Mouse (Mus musculus) midbrain, embryonic 16.5 days (tissue): ENCODE results near the gene Art3. TPM values are rescaled to one million over a fixed set of nuclear protein-coding genes. Genes with fewer than 3 reads are reported as not detected.

Experiments used
- ATAC-seq: fragments of 200-750 bp; cut with Nextera tagmentation; 2 replicates; pipeline ENCODE4 v1.8.0; 2017; ENCODE audit warnings: moderate TSS enrichment
- H3K27ac ChIP-seq: fragments of 300-500 bp; sonication (generic); 2 replicates; pipeline ENCODE4 v1.5.1; 2014; ENCODE audit warnings: mild to moderate bottlenecking, low read length, mixed read lengths
- H3K27me3 ChIP-seq: fragments of 300-500 bp; sonication (generic); 2 replicates; pipeline ENCODE4 v1.6.1; 2014; ENCODE audit warnings: low read depth, low read length, mixed read lengths; ENCODE audit not compliant: control insufficient read depth, insufficient read depth
- H3K36me3 ChIP-seq: fragments of 300-500 bp; sonication (generic); 2 replicates; pipeline ENCODE4 v1.6.1; 2014; ENCODE audit warnings: mild to moderate bottlenecking, low read length, moderate library complexity, mixed read lengths; ENCODE audit not compliant: control insufficient read depth, insufficient read depth
- H3K4me1 ChIP-seq: fragments of 300-500 bp; sonication (generic); 2 replicates; pipeline ENCODE4 v1.6.1; 2014; ENCODE audit warnings: mild to moderate bottlenecking, low read length, mixed read lengths; ENCODE audit not compliant: control insufficient read depth, insufficient read depth
- H3K4me2 ChIP-seq: fragments of 300-500 bp; sonication (generic); 2 replicates; pipeline ENCODE4 v1.6.1; 2014; ENCODE audit warnings: mild to moderate bottlenecking, low read length, mixed read lengths
- H3K4me3 ChIP-seq: fragments of 300-500 bp; sonication (generic); 2 replicates; pipeline ENCODE4 v1.5.1; 2014; ENCODE audit warnings: low read depth, mild to moderate bottlenecking, low read length, moderate library complexity, mixed read lengths
- H3K9ac ChIP-seq: fragments of 300-500 bp; sonication (generic); 2 replicates; pipeline ENCODE4 v1.6.1; 2014; ENCODE audit warnings: low read depth, low read length, mixed read lengths
- H3K9me3 ChIP-seq: fragments of 300-500 bp; sonication (generic); replicated peaks from 2 replicates; pipeline ENCODE4 v1.6.1; 2014; ENCODE audit warnings: mild to moderate bottlenecking, low read length, mixed read lengths; ENCODE audit not compliant: control insufficient read depth, poor library complexity, severe bottlenecking
- WGBS: fragments of 180-500 bp; shearing (Covaris S2); extraction: QIAGEN DNeasy Blood & Tissue Kit; methylation state at CpG from one replicate; pipeline ENCODE4 v1.1.7; 2014; 5-methylcytosine and 5-hydroxymethylcytosine counted together
- polyA plus RNA-seq: library from polyadenylated mRNA; unstranded; fragments of >200 nt; fragmentation: Nextera tagmentation; extraction: Ambion mirVana; gene quantifications from 2 replicates; pipeline ENCODE4 v1.2.1, GENCODE M21; 2015

Art3 gene
- polyA plus RNA-seq, 1 experiment from 2014 or later: 4.3 TPM

DNA sequence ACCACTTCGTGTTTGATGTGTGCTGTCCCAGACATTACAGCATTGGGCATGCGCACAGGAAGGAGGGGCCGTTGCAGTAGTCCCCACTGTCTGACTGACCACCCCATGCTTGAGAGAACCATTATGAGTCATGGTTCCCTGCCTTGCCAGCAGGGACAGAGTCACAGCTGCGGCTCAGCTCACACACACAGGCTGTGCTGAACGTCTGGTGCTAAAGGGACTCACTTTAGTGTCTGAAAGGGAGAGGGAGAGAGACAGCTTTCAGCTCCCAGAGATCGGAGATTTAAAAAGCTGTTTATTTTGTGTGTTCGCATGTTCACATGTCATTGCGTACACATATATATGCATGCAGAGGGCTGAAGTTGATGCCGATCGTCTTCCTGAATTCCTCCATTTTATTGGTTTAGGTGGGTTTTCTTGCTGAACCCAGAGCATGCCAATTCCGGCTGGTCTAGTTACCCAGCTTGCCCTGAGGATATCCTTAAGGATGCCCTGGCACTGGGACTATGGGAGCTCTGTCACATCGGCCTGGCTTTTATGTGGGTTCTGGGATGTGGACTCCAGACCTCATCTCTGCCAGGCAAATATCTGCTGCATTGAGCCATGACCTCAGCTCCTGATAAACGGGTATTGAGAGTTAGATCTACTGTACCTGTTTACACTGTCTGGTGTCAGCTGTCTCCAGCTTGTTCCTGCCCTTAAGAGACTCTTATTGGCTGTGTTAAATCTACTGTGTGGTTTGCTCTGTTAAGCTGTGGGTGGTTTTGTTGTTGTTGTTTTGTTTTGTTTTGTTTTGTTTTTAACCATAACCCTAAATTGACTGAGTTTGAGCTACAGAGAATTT is 37.7 kb downstream of the Art3 start:
- ATAC-seq: peak; percentile 78; the same call in 1 of the 2 replicates
- H3K4me2 ChIP-seq: no peak overlapping the region
- H3K27me3 ChIP-seq: no peaks in the 10 kb centered on the region
- no peaks in the 10 kb centered on the region for H3K4me1 ChIP-seq
- H3K36me3 ChIP-seq: no peaks in the 10 kb centered on the region
- no peaks in the 10 kb centered on the region for H3K9me3 ChIP-seq
- H3K27ac ChIP-seq: no peak overlapping the region
- no peak overlapping the region for H3K4me3 ChIP-seq
- 66% methylated on average over 13 of the region's 13 CpGs for WGBS
- no peak overlapping the region for H3K9ac ChIP-seq

GRCm38 (mm10) chr5:92370392-92370791 is 38.8 kb downstream of the Art3 start:
- 85% methylated on average over 6 of the region's 6 CpGs for WGBS
- Histone ChIP-seq H3K9me3 (no peaks in the 10 kb centered on the region), H3K27ac (no peak overlapping the region), H3K9ac (no peak overlapping the region), H3K4me2 (no peak overlapping the region), H3K4me1 (no peaks in the 10 kb centered on the region), H3K36me3 (no peaks in the 10 kb centered on the region), H3K4me3 (no peak overlapping the region), H3K27me3 (no peaks in the 10 kb centered on the region)
- no peak for ATAC-seq

DNA sequence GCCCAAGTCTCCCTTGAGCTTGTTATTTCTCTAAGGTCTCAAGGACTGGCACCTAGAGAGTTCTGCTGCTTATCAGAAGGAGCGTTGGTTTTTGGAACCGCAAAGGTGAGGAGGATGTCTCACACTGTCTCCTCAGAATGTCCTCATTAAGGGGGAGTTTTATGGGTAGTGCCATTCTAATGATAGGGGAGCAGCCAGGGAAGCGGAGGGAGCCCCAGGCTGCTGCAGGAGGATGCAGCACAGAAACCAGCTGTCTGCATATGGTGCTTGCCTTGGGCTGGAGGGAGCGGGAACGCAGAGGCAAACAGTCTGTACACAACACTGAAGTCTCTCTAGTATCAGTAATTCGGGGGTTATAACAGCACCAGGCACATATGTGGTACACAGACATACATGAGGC is 39.3 kb downstream of the Art3 start:
- no peaks in the 10 kb centered on the region for H3K36me3 ChIP-seq
- no peak overlapping the region for H3K4me2 ChIP-seq
- 78% methylated on average over 6 of the region's 6 CpGs for WGBS
- no peaks in the 10 kb centered on the region for H3K9me3 ChIP-seq
- no peaks in the 10 kb centered on the region for H3K4me1 ChIP-seq
- no peak overlapping the region for H3K9ac ChIP-seq
- no peaks in the 10 kb centered on the region for H3K27me3 ChIP-seq
- H3K4me3 ChIP-seq: no peak overlapping the region
- no peak overlapping the region for H3K27ac ChIP-seq
- ATAC-seq: no peak

DNA sequence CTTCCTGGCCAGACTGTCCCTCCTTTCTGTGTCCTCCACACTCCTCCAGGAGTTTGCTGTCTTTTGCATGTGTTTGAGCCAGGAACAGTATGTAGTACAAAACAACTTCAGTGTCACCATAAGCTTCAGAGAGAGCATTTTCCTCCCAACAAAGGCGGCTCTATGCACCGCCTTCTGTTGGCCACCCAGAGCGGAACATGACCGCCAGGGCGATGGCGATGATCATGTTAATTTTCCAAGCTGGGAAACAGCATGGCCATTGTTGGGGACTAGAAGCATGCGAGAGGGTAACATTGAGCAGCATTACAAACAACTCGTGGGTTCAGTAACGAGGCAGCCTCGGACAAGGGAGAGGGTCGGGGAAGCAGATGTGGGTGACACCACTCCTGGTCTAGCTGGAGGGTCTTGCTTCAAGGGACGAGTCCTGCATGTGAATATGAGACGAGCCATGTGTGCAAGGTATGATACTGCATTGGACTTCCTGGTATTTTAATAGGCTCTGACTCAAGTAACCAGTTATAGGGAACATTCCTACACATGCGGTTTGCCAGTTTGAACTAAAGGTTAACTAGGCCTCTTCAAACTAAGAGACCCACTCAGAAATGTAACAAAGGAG is 39.8 kb downstream of the Art3 start:
- no peak overlapping the region for H3K4me3 ChIP-seq
- H3K27ac ChIP-seq: no peak overlapping the region

DNA sequence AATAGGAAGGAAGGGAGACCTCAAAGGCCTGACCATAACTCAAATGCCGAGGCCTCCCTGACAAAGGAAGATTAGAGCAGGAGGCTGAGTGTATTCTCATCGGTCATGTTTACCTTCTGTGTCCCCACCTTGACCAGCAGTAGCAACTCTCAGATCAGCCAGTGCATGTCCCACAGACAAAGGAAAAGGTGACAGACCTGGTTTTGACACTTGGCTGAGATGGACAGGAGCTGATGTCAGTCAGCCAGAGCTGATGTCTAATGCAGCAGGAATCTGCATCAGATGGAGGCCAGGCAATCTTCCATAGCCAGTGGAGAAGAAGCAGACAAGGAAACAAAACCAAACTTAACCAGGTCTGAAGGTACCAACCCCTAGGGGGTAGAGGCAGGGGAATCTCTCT is 41.0 kb downstream of the Art3 start:
- no peak overlapping the region for H3K4me3 ChIP-seq
- no peaks in the 10 kb centered on the region for H3K27me3 ChIP-seq
- WGBS: 79% methylated on average over 2 of the region's 2 CpGs
- H3K27ac ChIP-seq: no peak overlapping the region
- H3K4me2 ChIP-seq: no peak overlapping the region
- no peaks in the 10 kb centered on the region for H3K36me3 ChIP-seq
- no peaks in the 10 kb centered on the region for H3K4me1 ChIP-seq
- no peaks in the 10 kb centered on the region for H3K9me3 ChIP-seq
- no peak for ATAC-seq
- no peak overlapping the region for H3K9ac ChIP-seq

More for the DNA sequence above, 39.8 kb downstream of the Art3 start:
- Histone ChIP-seq H3K4me2 (no peak overlapping the region), H3K36me3 (no peaks in the 10 kb centered on the region), H3K27me3 (no peaks in the 10 kb centered on the region), H3K9me3 (no peaks in the 10 kb centered on the region), H3K4me1 (no peaks in the 10 kb centered on the region), H3K9ac (no peak overlapping the region)
- 70% methylated on average over 14 of the region's 14 CpGs for WGBS
- no peak for ATAC-seq

DNA sequence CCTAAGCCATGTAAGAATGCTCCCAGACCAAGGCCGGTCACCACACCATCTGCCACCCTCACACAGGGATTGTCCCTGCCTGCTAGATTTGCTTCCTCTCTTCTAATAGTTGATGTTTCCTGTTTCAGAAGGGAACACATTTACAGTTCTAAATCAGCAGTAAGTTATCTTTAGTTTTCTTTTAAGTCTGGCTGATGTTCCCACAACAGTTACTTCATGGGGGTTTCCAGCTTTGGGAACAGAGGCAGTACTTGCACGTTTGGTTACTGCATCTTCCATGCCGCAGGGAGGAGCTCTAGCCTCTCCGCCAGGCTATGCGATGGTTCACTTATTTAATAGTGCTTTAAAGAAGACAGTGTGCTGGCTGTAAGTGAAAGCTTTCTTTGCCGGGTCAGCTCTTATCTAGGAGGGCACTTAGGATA is 43.1 kb downstream of the Art3 start:
- Histone ChIP-seq H3K4me1 (no peaks in the 10 kb centered on the region), H3K4me2 (no peak overlapping the region), H3K9me3 (no peaks in the 10 kb centered on the region), H3K4me3 (no peak overlapping the region), H3K36me3 (no peaks in the 10 kb centered on the region), H3K27ac (no peak overlapping the region), H3K9ac (no peak overlapping the region), H3K27me3 (no peaks in the 10 kb centered on the region)
- ATAC-seq: no peak
- WGBS: 76% methylated on average over 6 of the region's 6 CpGs

DNA sequence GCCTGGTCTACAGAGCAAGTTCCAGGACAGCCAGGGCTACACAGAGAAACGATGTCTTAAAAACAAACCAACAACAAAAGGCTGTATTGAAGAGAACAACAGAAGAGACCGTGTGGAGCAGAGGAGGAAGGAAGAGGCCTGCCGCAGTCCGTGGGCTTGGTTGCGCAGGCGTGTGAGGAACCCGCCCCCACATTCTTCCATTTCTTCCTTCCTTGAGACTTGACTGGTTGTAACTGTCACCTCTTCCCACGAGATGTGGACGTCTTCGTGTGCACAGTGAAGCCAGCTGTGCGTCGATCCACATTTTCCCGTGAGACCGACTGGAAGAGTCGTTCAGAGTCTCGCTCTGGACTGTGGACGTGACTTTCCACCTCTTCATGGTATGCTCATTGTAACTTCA is 43.7 kb downstream of the Art3 start:
- no peaks in the 10 kb centered on the region for H3K4me1 ChIP-seq

GRCm38 (mm10) chr5:92376795-92377405 is 45.3 kb downstream of the Art3 start:
- no peaks in the 10 kb centered on the region for H3K9me3 ChIP-seq
- H3K9ac ChIP-seq: no peak overlapping the region
- no peaks in the 10 kb centered on the region for H3K27me3 ChIP-seq
- ATAC-seq: no peak
- no peak overlapping the region for H3K4me3 ChIP-seq
- no peak overlapping the region for H3K27ac ChIP-seq
- no peaks in the 10 kb centered on the region for H3K36me3 ChIP-seq
- 33% methylated on average over 13 of the region's 13 CpGs for WGBS
- H3K4me2 ChIP-seq: no peak overlapping the region
- no peaks in the 10 kb centered on the region for H3K4me1 ChIP-seq

More for the DNA sequence above, 43.7 kb downstream of the Art3 start:
- ATAC-seq: no peak
- no peak overlapping the region for H3K4me2 ChIP-seq
- H3K9me3 ChIP-seq: no peaks in the 10 kb centered on the region
- H3K27ac ChIP-seq: no peak overlapping the region
- H3K4me3 ChIP-seq: no peak overlapping the region
- H3K9ac ChIP-seq: no peak overlapping the region
- H3K27me3 ChIP-seq: no peaks in the 10 kb centered on the region
- H3K36me3 ChIP-seq: no peaks in the 10 kb centered on the region
- WGBS: 85% methylated on average over 17 of the region's 17 CpGs
